Mouse (Mus musculus) lung, embryonic 16.5 days (tissue): ENCODE data around the gene Tfdp2. TPM values are rescaled to one million over a fixed set of nuclear protein-coding genes. Genes with fewer than 3 reads are reported as not detected.

ENCODE experiments used
- ATAC-seq: fragments of 200-750 bp; cut with Nextera tagmentation; 2 replicates; pipeline ENCODE4 v1.8.0; 2017; ENCODE audit warnings: low read depth, mild to moderate bottlenecking, moderate library complexity
- H3K27ac ChIP-seq: fragments of 300-500 bp; sonication (generic); 2 replicates; pipeline ENCODE4 v1.5.1; 2014; ENCODE audit warnings: mild to moderate bottlenecking, control low read depth, low read length
- H3K27me3 ChIP-seq: fragments of 300-500 bp; sonication (generic); 2 replicates; pipeline ENCODE4 v1.6.1; 2014; ENCODE audit warnings: low read depth, low read length, mixed read lengths; ENCODE audit not compliant: control insufficient read depth, insufficient read depth
- H3K36me3 ChIP-seq: fragments of 300-500 bp; sonication (generic); 2 replicates; pipeline ENCODE4 v1.6.1; 2014; ENCODE audit warnings: low read length; ENCODE audit not compliant: control insufficient read depth, insufficient read depth
- H3K4me1 ChIP-seq: fragments of 300-500 bp; sonication (generic); replicated peaks from 2 replicates; pipeline ENCODE4 v1.6.1; 2014; ENCODE audit warnings: low read length, mixed read lengths; ENCODE audit not compliant: control insufficient read depth, insufficient read depth
- H3K4me2 ChIP-seq: fragments of 300-500 bp; sonication (generic); 2 replicates; pipeline ENCODE4 v1.6.1; 2014; ENCODE audit warnings: low read depth, low read length, control low read depth
- H3K4me3 ChIP-seq: fragments of 300-500 bp; sonication (generic); 2 replicates; pipeline ENCODE4 v1.5.1; 2014; ENCODE audit warnings: mild to moderate bottlenecking, low read length, control low read depth
- H3K9ac ChIP-seq: fragments of 300-500 bp; sonication (generic); 2 replicates; pipeline ENCODE4 v1.6.1; 2014; ENCODE audit warnings: low read length, control low read depth
- H3K9me3 ChIP-seq: fragments of 300-500 bp; sonication (generic); 2 replicates; pipeline ENCODE4 v1.6.1; 2016; ENCODE audit warnings: low read length; ENCODE audit not compliant: control insufficient read depth
- WGBS: fragments of 180-500 bp; shearing (Covaris S2); extraction: QIAGEN DNeasy Blood & Tissue Kit; methylation state at CpG from one replicate; pipeline ENCODE4 v1.1.7; 2014; 5-methylcytosine and 5-hydroxymethylcytosine counted together
- polyA plus RNA-seq: library from polyadenylated mRNA; unstranded; fragments of >200 nt; fragmentation: Nextera tagmentation; extraction: Ambion mirVana; gene quantifications from 2 replicates; pipeline ENCODE4 v1.2.1, GENCODE M21; 2015

Gene Tfdp2
- polyA plus RNA-seq, 1 experiment from 2014 or later: 39.2 TPM

DNA sequence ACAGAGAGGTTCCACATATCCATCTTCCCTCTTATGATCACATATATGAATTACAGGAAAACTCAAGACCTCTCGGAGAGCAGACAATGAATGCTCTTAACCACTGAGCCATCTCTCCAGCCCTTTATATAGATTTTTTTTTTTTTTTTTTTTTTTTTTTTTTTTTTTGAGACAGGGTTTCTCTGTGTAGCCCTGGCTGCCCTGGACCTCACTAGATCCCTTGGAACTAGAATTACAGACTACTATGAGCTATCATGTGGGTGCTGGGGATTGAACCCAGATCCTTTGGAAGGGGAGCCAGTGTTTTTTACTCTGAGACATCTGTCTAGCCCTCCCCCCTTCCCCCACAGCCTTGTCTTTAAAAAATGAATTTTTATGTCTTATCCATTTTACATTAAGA is 21.2 kb downstream of the Tfdp2 start:
- Histone ChIP-seq H3K4me1 (no peaks in the 10 kb centered on the region), H3K36me3 (no peaks in the 10 kb centered on the region), H3K27ac (no peak overlapping the region), H3K4me2 (no peak overlapping the region), H3K27me3 (no peaks in the 10 kb centered on the region), H3K4me3 (no peak overlapping the region), H3K9ac (no peak overlapping the region), H3K9me3 (no peaks in the 10 kb centered on the region)
- no peak for ATAC-seq
- WGBS: 94% methylated on average over 1 of the region's 1 CpGs

DNA sequence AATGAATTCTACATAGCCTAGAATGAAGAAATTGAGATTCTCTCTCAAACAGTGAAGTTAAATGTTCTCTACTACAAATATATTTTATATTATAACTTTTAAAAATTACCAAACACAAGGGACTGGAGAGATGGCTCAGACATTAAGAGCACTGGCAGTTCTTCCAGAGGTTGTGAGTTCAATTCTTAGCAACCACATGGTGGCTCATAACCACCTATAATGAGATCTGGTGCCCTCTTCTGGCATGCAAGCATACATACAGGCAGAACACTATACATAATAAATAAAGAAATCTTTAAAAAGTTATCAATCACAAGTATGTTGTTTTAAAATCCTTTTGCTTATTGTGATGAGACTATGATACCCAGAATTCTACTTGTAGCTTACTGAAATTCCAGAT is 21.7 kb downstream of the Tfdp2 start:
- Histone ChIP-seq H3K9ac (no peak overlapping the region), H3K4me2 (no peak overlapping the region), H3K4me3 (no peak overlapping the region), H3K9me3 (no peaks in the 10 kb centered on the region), H3K27ac (no peak overlapping the region), H3K36me3 (no peaks in the 10 kb centered on the region), H3K27me3 (no peaks in the 10 kb centered on the region), H3K4me1 (no peaks in the 10 kb centered on the region)
- no peak for ATAC-seq

DNA sequence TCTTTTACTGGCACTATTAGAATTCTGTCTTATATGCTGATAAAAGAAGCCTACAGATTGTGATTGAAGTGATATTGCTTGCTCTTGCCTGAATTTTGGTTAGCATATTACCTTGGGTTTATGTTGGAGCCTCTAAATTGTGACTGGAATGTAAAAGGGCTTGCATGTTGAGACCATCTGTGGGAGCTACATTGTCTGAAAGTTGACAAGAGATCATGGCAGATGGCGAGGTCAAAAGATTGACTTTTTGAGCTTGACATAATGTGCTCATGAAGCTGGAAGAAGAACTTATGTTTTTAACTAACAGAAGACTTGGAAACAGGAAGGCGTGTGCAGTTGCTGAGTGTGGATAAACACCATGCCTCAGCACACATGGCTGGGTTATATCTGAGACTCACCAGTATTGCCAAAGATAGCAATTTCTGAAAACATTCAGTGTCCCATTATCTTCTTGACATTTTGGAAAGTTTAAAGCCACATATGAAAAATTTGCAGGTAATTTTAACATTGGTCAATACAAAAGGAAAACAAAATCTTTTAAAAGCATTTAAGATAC is 23.1 kb downstream of the Tfdp2 start:
- H3K36me3 ChIP-seq: no peaks in the 10 kb centered on the region
- H3K27me3 ChIP-seq: no peaks in the 10 kb centered on the region
- H3K4me2 ChIP-seq: no peak overlapping the region
- no peak overlapping the region for H3K27ac ChIP-seq
- no peak for ATAC-seq
- H3K4me1 ChIP-seq: no peaks in the 10 kb centered on the region; the same call in 1 of the 2 replicates
- no peaks in the 10 kb centered on the region for H3K9me3 ChIP-seq
- H3K4me3 ChIP-seq: no peak overlapping the region
- WGBS: 74% methylated on average over 2 of the region's 2 CpGs
- no peak overlapping the region for H3K9ac ChIP-seq

DNA sequence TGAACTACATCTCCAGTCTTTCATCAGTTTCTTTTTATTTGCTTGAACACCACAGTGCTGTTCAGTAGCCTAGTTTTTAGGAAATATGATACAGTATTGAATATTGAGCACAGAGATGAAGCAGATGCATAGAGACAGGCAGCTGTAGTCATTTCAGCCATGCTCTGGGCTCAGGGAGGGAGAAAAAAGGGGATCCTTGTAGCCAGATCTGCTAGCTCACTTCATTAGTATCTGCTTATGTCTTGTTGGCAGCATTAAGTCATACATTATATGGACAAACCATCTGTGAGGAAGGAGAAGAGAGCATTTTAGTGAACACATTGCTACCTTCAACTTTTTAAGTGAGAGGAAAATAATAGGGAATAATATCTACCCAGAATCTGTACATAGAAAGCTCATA is 24.3 kb downstream of the Tfdp2 start:
- Histone ChIP-seq H3K27ac (no peak overlapping the region), H3K4me1 (no peaks in the 10 kb centered on the region; the same call in 1 of the 2 replicates), H3K9ac (no peak overlapping the region), H3K36me3 (no peaks in the 10 kb centered on the region), H3K4me3 (no peak overlapping the region), H3K9me3 (no peaks in the 10 kb centered on the region), H3K4me2 (no peak overlapping the region), H3K27me3 (no peaks in the 10 kb centered on the region)
- ATAC-seq: no peak

DNA sequence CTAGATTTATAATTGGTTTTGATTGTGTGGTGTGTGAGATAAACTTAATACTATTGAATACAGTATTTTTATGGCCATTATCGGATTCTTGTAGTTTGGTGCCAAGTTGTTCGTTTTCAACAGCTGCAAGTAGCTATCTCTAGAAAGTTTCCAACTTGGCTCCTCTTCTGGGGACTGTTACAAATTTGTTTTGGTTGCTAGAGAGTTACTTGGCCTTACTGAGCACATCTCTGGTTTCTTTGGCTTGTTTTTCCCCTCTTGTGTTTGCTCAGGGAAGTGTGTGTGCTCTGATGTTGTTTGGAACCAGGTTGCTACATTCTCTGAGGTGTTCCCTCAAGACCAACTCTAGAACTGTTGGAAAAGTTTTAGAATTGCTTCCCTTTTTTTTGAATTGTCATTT is 27.2 kb downstream of the Tfdp2 start:
- H3K27me3 ChIP-seq: no peaks in the 10 kb centered on the region
- H3K4me3 ChIP-seq: no peak overlapping the region
- H3K4me2 ChIP-seq: no peak overlapping the region
- ATAC-seq: no peak
- no peak overlapping the region for H3K9ac ChIP-seq
- H3K27ac ChIP-seq: no peak overlapping the region
- no peaks in the 10 kb centered on the region; the same call in 1 of the 2 replicates for H3K4me1 ChIP-seq
- no peaks in the 10 kb centered on the region for H3K36me3 ChIP-seq
- 55% methylated on average over 2 of the region's 2 CpGs for WGBS
- H3K9me3 ChIP-seq: no peaks in the 10 kb centered on the region

DNA sequence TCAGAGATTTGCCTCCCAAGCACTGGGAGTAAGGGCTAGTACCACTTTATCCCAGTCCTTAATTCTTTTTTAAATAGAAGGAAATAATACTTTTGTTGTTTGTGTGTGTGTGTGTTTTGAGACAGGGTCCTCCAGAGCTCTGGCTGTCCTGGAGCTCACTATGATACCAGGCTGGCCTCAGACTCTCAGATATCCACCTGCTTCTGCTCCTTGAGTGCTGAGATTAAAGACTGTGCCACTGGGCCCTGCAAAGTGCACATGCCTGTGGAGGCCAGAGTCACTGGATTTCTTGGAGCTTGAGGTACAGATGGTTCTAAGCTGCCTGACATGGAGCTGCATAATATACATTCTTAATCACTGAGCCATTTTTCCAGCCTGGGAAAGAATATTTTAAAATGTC is 32.2 kb downstream of the Tfdp2 start:
- no peak for ATAC-seq
- Histone ChIP-seq H3K4me1 (no peaks in the 10 kb centered on the region; the same call in 1 of the 2 replicates), H3K27me3 (no peaks in the 10 kb centered on the region), H3K4me3 (no peak overlapping the region), H3K36me3 (no peaks in the 10 kb centered on the region), H3K4me2 (no peak overlapping the region), H3K9me3 (no peaks in the 10 kb centered on the region), H3K9ac (no peak overlapping the region), H3K27ac (no peak overlapping the region)

DNA sequence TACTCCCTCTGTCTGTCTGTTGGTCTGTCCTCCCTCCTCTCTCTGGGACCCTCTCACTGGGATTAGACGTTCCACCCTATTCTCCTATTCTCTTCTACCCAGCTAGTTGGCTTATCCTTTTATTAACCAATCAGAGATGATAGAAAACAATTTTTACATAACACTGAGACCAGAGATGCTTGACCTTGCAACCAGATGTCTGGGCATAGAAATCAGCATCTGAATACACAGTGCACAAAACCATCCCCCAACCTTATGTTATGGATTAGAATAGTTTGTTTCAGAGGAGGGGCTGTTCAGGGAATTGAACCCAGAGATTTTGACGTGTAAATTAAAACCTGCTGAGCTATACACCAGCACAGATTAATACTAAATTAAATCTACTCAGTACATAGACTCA is 34.2 kb downstream of the Tfdp2 start:
- WGBS: 73% methylated on average over 2 of the region's 2 CpGs
- H3K27me3 ChIP-seq: no peaks in the 10 kb centered on the region
- no peak overlapping the region for H3K27ac ChIP-seq
- no peak overlapping the region for H3K9ac ChIP-seq
- H3K9me3 ChIP-seq: no peaks in the 10 kb centered on the region
- no peaks in the 10 kb centered on the region for H3K4me1 ChIP-seq
- no peak for ATAC-seq
- H3K4me2 ChIP-seq: no peak overlapping the region
- H3K36me3 ChIP-seq: no peaks in the 10 kb centered on the region
- H3K4me3 ChIP-seq: no peak overlapping the region

DNA sequence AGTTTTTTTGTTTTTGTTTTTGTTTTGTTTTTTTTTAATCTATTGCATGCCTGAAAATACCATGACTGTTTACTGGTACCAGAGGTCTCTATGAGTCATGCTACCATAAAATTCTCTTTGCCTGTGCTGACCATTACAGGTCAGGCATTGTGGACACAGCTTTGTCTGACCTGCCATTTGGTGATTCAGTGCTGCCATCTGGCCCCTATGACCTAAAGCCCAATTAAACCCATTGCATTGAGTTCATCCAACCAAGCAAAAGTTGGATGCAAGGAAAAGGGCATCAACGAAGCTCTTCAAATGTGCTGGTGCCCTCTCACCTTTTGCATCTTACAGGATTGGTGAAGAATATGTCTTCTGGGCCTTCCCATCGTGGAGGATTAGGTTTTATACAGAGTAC is 39.4 kb downstream of the Tfdp2 start:
- H3K27ac ChIP-seq: no peak overlapping the region
- no peaks in the 10 kb centered on the region for H3K36me3 ChIP-seq
- no peaks in the 10 kb centered on the region for H3K27me3 ChIP-seq
- H3K4me3 ChIP-seq: no peak overlapping the region
- ATAC-seq: no peak
- WGBS: 83% methylated on average over 2 of the region's 2 CpGs
- H3K9ac ChIP-seq: no peak overlapping the region
- H3K4me2 ChIP-seq: no peak overlapping the region
- no peaks in the 10 kb centered on the region for H3K9me3 ChIP-seq
- no peaks in the 10 kb centered on the region for H3K4me1 ChIP-seq

DNA sequence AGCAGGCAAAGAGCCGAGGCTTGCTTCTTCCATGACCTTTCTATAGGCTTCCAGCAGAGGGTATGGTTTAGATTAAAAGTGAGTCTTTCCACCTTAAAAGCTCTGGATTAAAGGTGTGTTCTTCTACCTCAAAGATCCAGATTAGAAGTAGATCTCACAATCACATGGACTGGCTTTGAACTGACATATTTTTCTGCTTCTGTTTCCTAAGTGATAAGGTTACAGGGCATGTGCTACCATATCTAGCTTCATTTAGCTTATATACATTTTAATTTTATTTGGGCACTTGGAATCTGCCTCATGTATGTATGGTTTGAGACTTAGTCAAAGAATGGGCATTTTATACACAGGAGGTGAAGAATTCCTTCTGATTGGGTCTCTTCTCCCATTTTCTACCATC is 41.3 kb downstream of the Tfdp2 start:
- H3K4me1 ChIP-seq: no peaks in the 10 kb centered on the region
- no peak for ATAC-seq
- H3K9ac ChIP-seq: no peak overlapping the region
- no peaks in the 10 kb centered on the region for H3K36me3 ChIP-seq
- no peaks in the 10 kb centered on the region for H3K27me3 ChIP-seq
- WGBS: 76% methylated on average over 1 of the region's 1 CpGs
- H3K4me3 ChIP-seq: no peak overlapping the region
- H3K9me3 ChIP-seq: no peaks in the 10 kb centered on the region
- no peak overlapping the region for H3K4me2 ChIP-seq
- no peak overlapping the region for H3K27ac ChIP-seq

DNA sequence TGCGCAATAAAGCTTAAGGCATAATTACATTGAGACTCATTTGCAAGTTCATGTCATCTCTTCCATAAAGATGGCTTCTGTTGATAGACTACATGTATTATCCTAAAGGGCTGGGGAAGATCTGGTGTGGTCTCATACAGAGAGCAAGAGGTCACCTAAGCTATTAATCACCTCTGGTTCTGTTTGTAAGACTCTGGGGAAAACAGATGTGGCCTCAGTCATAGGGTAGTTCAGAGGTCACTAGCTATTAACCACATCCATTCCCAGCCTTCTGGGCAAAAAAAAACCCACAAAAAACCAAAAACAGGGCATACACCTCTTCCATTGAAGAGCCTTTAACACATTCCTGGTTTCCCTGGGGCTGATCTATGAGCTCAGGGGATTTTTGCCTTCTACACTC is 42.2 kb downstream of the Tfdp2 start:
- Histone ChIP-seq H3K36me3 (no peaks in the 10 kb centered on the region), H3K4me1 (no peaks in the 10 kb centered on the region), H3K27ac (no peak overlapping the region), H3K9ac (no peak overlapping the region), H3K27me3 (no peaks in the 10 kb centered on the region), H3K4me2 (no peak overlapping the region), H3K9me3 (no peaks in the 10 kb centered on the region), H3K4me3 (no peak overlapping the region)
- 79% methylated on average over 1 of the region's 1 CpGs for WGBS
- no peak for ATAC-seq
